Mouse (Mus musculus) CD4-positive, CD25-positive, alpha-beta regulatory T cell, adult 2 months (primary cell): ENCODE measurements around the gene Ppp3ca.
A peak's percentile ranks its signal among the peaks of the same experiment; 100 is the strongest.
"Not testable (repeated sequence)": the region's sequence is repeated elsewhere in the genome, so short reads cannot be mapped to it uniquely, and the experiment has no call there.

Experiments
- DNase-seq: peaks from one replicate; pipeline ENCODE4 v3.0.0-alpha.2; 2012; ENCODE audit warnings: low read depth, low spot score

Ppp3ca gene

DNA sequence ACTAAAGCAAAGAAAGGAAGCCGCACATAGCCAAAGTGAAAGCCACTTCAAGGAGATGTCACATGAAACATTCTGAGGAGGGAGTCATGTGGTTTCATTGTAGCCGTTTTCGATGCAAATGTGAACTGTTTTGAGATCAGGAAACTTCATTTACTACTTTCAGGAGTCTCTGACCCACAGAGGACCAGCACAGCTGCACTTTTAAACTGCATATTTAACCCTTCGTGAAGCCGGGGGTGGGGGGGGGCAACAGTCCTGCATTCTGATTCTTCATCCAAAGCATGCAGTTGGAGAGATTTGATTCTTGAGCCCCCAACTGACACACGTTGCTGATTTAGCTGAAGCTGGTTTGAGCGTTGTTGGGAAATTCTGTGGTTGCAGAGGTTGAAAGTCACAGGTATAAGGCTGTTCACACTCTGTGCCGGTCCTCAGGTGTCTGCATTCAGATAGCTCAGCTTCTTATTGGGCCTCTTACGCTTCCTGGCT, 18.2 kb downstream of the Ppp3ca start:
- DNase-seq: peak; percentile 77

- no peak for DNase-seq
Measured at GRCm38 (mm10) chr3:136689793-136690543, 20.0 kb downstream of the Ppp3ca start.

DNA sequence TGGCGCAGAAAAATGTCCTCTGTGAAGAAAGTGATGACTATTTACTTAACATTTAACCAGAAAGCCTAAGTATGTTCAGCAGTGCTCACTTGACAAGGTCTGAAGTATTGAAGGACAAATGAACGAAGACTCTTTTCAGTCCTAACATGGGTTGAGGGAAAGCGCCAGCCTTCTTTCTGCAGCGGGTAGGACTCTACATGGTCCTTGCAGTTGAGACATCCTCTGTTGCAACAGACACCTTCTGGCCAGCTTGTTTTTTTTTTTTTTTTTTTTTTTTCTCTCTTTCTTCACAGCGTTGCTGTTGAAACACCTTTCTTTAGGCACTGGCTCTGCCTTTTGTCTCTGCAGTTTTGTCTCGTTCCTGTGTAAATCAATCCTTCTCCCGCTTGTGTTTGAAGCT, 22.1 kb downstream of the Ppp3ca start:
- no peak for DNase-seq

DNA sequence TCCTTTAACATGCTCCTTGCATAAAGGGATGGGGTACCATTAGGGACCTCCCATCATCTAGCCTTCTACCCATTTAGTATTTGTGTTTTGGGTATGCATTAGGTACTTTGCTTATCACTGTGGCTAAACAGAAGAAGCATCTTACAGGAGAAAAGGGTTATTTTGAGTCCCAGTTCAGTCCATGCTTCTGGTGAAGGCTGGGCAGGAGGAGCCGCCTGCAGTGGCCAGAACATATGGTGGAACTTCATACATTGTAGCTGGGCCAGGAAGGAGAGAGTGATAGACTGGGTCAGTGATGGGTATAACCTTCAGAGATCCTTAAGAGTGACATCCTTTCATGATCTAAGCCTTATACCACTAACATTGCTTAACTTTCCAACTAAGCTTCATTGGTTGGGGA, 23.6 kb downstream of the Ppp3ca start:
- DNase-seq: no peak

DNA sequence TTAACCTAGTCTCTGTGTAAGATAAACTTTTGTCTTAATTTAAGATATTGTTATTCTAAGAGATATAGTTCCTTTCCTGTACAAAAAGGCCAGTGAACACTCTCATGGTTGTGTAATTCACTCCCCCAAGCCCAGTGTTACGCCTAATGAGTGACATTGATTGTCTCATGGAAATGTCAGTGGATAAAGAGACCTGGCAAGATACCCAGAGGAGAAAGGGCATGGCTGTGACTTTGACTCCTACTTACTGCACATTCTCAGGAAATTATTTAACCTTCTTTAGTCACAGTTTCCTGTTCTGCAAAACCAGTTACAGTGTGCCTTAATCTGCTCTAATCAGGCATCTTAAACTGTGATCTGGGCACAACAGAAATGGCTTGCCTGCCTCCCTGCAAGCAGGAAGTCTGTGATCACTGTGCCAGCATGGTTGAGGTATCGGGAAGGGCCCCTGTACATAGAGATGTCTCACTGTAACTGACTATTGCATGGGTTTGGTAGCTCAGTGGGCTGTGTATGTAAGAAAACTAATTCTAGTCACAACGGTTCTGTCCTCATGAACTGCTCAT, 27.8 kb downstream of the Ppp3ca start:
- DNase-seq: peak; percentile 48

- not testable (repeated sequence) for DNase-seq
Measured at GRCm38 (mm10) chr3:136699711-136700110, 29.8 kb downstream of the Ppp3ca start.

GRCm38 (mm10) chr3:136700447-136701009, 30.6 kb downstream of the Ppp3ca start:
- DNase-seq: no peak

DNA sequence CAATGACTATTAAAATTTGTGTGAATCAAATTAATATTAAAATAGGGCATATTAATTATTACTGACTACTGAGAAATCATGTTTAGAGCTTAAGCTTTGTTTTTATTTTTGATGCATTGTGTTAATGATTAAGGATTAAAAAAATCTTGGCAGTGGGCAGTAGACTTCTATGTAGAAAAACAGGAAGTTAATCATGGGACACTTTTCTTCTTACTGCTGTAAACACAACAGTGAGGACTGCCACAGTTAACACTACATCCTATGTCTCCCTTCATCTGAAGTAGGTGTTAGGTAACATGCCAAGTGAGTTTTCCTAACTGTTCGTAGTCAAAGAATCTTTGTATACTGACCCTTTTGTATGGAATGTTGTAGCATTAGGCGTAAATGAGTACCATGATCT, 32.9 kb downstream of the Ppp3ca start:
- no peak for DNase-seq

DNA sequence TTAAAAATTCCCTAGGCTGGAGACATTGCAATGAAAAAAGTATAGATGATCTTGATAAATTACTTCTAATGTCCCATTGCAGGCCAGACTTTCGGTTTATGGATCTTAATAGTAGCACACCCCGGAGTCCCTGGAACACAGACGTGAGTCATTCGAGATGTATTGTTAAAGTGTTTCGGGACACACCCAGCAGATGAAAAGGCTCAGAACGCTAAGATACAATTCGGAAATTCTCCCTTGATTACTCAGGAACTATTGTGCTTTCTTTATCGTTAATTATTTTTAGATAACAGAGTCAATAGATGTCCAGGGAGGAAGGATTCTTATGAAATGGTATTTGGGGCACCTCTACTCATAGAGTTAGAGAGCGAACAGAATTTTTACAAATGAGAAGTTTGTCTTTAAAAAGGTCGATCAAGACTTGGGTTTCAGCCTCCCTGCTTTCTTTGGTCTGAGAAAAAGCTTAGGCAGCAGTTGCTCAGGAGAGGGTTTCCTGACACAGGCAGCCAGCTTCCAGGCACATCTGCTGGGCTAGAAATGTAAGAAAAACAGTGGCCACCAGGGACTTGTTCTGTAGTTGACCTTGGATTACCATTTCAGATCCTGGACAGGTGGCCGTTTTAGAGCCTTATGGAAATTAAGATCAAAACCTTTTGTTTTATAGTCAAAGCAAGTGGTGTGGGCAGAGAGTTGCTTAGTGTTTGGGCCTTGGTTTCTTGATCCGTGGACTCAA, 34.8 kb downstream of the Ppp3ca start:
- DNase-seq: no peak

DNA sequence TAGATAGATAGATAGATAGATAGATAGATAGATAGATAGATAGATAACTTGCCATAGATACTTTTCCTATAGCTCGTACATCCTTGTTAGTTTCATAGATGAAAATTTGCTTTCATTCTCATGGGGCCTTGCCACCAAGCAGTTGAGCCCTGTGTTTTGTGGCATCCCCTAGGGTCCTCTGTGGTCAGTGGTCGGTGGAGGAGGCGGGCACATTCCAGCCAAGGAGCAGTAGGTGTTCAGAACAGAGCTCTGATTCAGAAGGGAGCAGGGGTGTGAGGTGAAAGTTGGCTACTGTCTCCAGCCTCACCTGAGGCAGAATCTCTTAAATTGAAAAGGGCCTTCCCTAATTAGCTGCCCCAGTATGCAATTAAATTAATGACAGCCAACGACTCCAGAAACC, 36.1 kb downstream of the Ppp3ca start:
- no peak for DNase-seq

GRCm38 (mm10) chr3:136706771-136707170, 36.8 kb downstream of the Ppp3ca start:
- DNase-seq: no peak

GRCm38 (mm10) chr3:136707222-136708019, 37.5 kb downstream of the Ppp3ca start:
- DNase-seq: no peak

GRCm38 (mm10) chr3:136708230-136708629, 38.3 kb downstream of the Ppp3ca start:
- peak; percentile 18 for DNase-seq

GRCm38 (mm10) chr3:136710310-136710906, 40.5 kb downstream of the Ppp3ca start:
- DNase-seq: no peak

DNA sequence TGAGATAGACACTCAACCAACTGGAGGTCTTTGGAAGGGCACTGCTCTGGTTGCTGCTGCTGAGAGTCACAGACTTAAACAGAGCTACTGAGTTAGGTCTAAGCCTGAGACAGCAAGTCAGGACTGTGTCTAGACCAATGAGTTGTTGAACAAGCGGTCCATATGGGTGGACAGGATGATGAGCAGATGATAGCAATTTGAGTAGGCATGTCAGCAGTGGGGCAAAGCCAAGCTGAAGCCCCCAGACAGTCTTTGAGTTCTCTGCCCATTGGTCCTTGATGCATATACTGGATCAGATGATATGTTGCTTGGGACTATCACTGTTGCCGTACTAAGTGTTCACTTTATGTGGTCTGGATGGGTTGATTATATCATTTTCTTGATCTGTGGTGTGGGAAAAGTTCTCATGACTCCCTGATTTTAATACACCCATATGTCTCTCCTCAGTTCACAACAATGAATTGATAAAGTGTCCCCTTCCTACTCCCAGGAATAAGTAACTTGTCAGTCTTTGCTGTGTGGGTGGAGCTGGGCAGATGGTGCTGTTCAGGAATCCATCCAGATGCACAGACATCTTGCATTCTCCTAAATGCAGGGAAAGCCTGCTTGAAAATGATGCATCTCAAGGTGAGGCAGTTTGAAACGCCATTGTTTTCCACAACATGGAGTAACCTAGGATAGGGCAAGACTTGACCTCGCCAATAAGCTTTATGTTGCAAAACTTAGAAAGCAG, 44.5 kb downstream of the Ppp3ca start:
- no peak for DNase-seq

- no peak for DNase-seq
Measured at GRCm38 (mm10) chr3:136716247-136716646, 46.3 kb downstream of the Ppp3ca start.

GRCm38 (mm10) chr3:136718412-136718811, 48.5 kb downstream of the Ppp3ca start:
- DNase-seq: no peak

DNA sequence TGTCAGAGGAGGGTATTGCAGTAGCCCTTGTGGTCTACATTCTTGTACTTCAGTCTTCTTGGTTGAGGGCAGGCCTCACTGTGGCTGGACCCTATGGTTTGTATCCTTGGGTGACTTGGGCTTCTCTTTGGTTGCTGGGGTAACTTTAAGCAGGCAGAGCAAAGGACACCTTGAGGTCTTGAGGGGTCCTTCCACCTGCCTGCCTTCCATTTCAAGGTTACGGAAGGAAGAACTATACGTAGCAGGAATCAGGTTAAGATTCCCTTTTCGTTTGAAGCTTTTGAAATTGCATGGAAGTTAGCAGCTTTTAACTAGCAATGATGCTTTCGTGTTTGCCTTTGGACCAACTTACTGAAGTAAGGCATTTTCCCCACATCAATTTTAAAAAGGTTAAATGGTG, 51.3 kb downstream of the Ppp3ca start:
- DNase-seq: no peak

DNA sequence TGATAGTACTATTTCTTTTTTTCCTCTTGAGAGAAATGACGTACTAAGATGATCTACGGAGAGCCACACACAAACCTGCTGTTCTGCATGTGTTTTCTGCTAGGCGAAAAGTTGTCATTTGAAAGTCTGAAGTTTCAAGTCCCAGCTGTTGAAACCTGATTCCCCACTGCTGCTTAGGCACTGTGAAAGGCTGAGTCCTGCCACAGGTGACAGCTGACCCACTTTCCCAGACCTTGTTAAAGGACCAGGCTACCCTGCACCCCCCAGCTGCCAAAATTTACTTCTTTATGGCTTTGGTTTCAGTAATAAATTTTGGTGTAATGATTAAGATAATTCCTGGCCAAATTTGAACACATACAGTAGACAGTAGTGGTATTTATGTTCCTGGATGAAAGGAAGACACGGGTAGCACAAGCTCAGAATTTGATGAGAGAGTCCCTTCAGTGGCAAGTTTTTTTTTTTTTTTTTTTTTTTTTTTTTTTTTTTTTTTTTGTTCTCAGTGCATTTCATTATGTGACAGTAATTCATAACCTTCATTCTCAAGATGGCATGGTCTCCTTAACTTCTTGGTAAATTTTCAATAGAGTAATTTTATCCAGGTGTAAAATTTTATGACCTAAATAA, 52.0 kb downstream of the Ppp3ca start:
- DNase-seq: no peak

DNA sequence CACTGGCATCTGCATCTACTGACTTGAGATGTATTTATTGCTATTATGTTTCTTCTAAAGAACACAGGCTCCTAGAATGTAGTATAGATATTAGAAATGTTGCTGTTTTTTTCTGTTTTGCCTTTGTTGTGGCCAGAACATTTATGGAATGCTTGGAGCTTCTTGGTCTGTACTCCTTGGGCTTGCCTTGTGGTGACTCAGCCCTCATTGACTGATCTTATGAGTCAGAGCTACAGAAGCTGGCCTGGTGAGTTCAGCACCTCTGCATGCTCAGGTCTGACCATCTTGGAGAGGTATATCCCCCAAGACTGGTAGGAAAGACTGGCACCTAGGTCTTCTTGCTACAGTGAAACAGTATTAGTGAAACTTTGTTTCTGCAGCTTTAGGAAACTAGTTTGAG, 52.6 kb downstream of the Ppp3ca start:
- no peak for DNase-seq
